Mouse (Mus musculus) stomach, postnatal 0 days (tissue): Measurements from ENCODE around the gene Slf1. TPM values are rescaled to one million over a fixed set of nuclear protein-coding genes. Genes with fewer than 3 reads are reported as not detected.
"Not testable (repeated sequence)": the region's sequence is repeated elsewhere in the genome, so short reads cannot be mapped to it uniquely, and the experiment has no call there.

Source experiments
- ATAC-seq: fragments of 200-750 bp; cut with Nextera tagmentation; 2 replicates; pipeline ENCODE4 v1.8.0; 2017; ENCODE audit not compliant: low FRiP score, low TSS enrichment
- DNase-seq: peaks from one replicate; pipeline ENCODE4 v3.0.0-alpha.2; 2016; ENCODE audit warnings: low spot score
- H3K27ac ChIP-seq: fragments of 300-500 bp; sonication (generic); replicated peaks from 2 replicates; pipeline ENCODE4 v1.5.1; 2014; ENCODE audit warnings: mild to moderate bottlenecking, control low read depth
- H3K27me3 ChIP-seq: fragments of 300-500 bp; sonication (generic); 2 replicates; pipeline ENCODE4 v1.6.1; 2014; ENCODE audit warnings: low read length; ENCODE audit not compliant: control insufficient read depth, insufficient read depth
- H3K36me3 ChIP-seq: fragments of 300-500 bp; sonication (generic); 2 replicates; pipeline ENCODE4 v1.6.1; 2014; ENCODE audit warnings: low read length, mixed read lengths; ENCODE audit not compliant: control insufficient read depth, insufficient read depth
- H3K4me1 ChIP-seq: fragments of 300-500 bp; sonication (generic); replicated peaks from 2 replicates; pipeline ENCODE4 v1.6.1; 2014; ENCODE audit warnings: antibody characterized with exemption; ENCODE audit not compliant: control insufficient read depth, insufficient read depth
- H3K4me2 ChIP-seq: fragments of 300-500 bp; sonication (generic); replicated peaks from 2 replicates; pipeline ENCODE4 v1.6.1; 2014; ENCODE audit warnings: low read depth, mild to moderate bottlenecking, control low read depth, moderate library complexity
- H3K4me3 ChIP-seq: fragments of 300-500 bp; sonication (generic); 2 replicates; pipeline ENCODE4 v1.5.1; 2014; ENCODE audit warnings: low read depth, low read length, control low read depth
- H3K9ac ChIP-seq: fragments of 300-500 bp; sonication (generic); 2 replicates; pipeline ENCODE4 v1.6.1; 2014; ENCODE audit warnings: mild to moderate bottlenecking, low read length, control low read depth, mixed read lengths
- H3K9me3 ChIP-seq: fragments of 300-500 bp; sonication (generic); 2 replicates; pipeline ENCODE4 v1.6.1; 2016; ENCODE audit warnings: low read length; ENCODE audit not compliant: control insufficient read depth
- CTCF ChIP-seq: IDR thresholded peaks from 2 replicates; pipeline ENCODE4 v1.5.1; 2016; ENCODE audit warnings: antibody characterized with exemption, low read depth, mild to moderate bottlenecking, moderate library complexity
- EP300 ChIP-seq: optimal IDR thresholded peaks from 2 replicates; pipeline ENCODE3; 2016; ENCODE audit warnings: antibody characterized with exemption
- WGBS: fragments of 180-500 bp; shearing (Covaris S2); extraction: QIAGEN DNeasy Blood & Tissue Kit; methylation state at CpG from one replicate; pipeline ENCODE4 v1.1.7; 2014; 5-methylcytosine and 5-hydroxymethylcytosine counted together
- polyA plus RNA-seq: library from polyadenylated mRNA; unstranded; fragments of >200 nt; fragmentation: Nextera tagmentation; extraction: Ambion mirVana; gene quantifications from 2 replicates; pipeline ENCODE4 v1.2.1, GENCODE M21; 2015

The Slf1 gene
- polyA plus RNA-seq, 1 experiment from 2014 or later = 17.1 TPM

DNA sequence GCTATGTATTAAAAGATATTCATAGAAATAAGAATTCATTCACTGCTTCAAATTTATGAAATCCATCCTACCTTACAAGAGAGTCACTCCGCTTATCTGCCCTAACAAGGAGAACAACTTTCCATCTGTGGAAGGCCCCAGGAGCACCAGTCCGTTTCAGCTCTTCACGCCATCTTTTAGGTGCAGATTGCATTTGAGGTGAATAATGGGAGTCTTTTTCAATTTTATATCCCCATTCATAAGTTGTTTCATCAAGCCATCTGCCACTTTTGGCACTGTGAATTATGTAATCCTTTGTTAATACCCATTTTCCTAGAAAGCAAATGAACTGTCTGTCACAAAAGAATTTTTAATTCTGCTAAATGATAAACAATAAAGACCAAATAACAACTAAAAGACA lies 10.1 kb downstream of the Slf1 start:
- 92% methylated on average over 3 of the region's 3 CpGs for WGBS
- H3K27ac ChIP-seq = no peak overlapping the region
- DNase-seq (no peak), ATAC-seq (no peak)
- no peaks in the 10 kb centered on the region for H3K27me3 ChIP-seq
- TF ChIP-seq CTCF = no peak
- no peak for TF ChIP-seq EP300
- H3K36me3 ChIP-seq = no peaks in the 10 kb centered on the region
- no peaks in the 10 kb centered on the region for H3K9me3 ChIP-seq
- no peak overlapping the region for H3K4me2 ChIP-seq
- H3K9ac ChIP-seq = no peak overlapping the region
- no peak overlapping the region for H3K4me3 ChIP-seq
- no peaks in the 10 kb centered on the region for H3K4me1 ChIP-seq

DNA sequence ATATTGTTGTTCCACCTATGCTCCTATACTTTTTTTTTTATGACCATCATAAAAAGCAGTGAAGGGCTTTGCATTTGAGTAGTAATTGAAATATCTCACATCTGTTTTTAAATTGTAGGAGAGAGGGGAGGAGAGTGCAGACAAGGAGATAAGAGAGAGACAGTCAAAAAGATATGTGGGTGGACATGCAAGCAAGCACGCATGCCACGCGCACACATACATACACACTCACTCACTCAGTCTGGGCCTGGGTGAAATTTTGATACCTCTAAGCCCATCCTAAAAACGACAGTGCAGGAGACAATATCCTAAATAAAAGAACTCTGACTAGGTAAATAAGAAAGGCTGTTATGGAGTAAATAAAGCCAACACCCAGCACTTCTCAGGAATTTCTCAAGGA lies 16.6 kb downstream of the Slf1 start:
- ATAC-seq = no peak
- no peaks in the 10 kb centered on the region for H3K9me3 ChIP-seq
- no peak overlapping the region for H3K9ac ChIP-seq
- H3K36me3 ChIP-seq = no peaks in the 10 kb centered on the region
- TF ChIP-seq CTCF (no peak), EP300 (no peak)
- no peak for DNase-seq
- 84% methylated on average over 4 of the region's 4 CpGs for WGBS
- no peaks in the 10 kb centered on the region for H3K4me1 ChIP-seq
- no peak overlapping the region for H3K4me3 ChIP-seq
- H3K27me3 ChIP-seq = no peaks in the 10 kb centered on the region
- no peak overlapping the region for H3K4me2 ChIP-seq
- no peak overlapping the region for H3K27ac ChIP-seq

DNA sequence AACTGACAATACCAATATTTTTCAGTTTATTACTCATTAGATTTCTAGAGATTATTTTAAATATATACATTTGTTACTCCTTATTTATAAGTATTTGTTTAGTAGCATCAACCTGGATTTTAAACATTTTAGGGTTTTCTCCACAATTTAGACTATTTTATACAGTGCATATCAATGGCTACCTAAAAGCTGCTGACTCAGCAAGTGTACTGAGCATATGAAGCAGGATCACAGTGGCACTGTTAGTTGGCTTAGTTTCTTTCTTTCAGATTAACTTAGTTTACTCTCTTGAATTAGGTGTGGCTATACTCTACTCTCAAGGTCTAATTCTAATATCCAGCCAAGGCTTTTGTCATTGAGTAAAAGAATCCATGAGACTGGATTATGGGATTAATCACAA lies 27.5 kb downstream of the Slf1 start:
- Histone ChIP-seq H3K9ac (no peak overlapping the region), H3K27ac (no peak overlapping the region), H3K36me3 (no peaks in the 10 kb centered on the region), H3K4me3 (no peak overlapping the region), H3K4me1 (no peaks in the 10 kb centered on the region), H3K27me3 (no peaks in the 10 kb centered on the region), H3K9me3 (no peaks in the 10 kb centered on the region), H3K4me2 (no peak overlapping the region)
- TF ChIP-seq EP300 = no peak
- no peak for TF ChIP-seq CTCF
- DNase-seq (no peak), ATAC-seq (no peak)

DNA sequence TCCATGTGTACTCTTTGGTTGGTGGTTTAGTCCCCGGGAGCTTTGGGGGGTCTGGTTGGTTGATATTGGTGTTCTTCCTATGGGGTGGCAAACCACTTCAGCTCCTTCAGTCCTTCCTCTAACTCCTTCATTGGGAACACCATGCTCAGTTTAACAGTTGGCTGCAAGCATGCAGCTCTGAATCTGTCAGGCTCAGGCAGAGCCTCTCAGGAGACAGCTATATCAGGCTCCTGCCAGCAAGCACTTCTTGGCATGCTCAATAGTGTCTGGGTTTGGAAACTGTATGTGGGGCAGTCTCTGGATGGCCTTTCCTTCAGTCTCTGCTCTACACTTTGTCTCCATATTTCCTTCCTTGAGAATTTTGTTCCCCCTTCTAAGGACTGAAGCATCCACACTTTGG lies 42.4 kb downstream of the Slf1 start:
- not testable (repeated sequence) for H3K4me1 ChIP-seq, ATAC-seq, DNase-seq, H3K4me3 ChIP-seq, H3K9me3 ChIP-seq, H3K27ac ChIP-seq, H3K27me3 ChIP-seq, H3K4me2 ChIP-seq, H3K36me3 ChIP-seq, H3K9ac ChIP-seq
- 100% methylated on average over 1 of the region's 1 CpGs for WGBS

DNA sequence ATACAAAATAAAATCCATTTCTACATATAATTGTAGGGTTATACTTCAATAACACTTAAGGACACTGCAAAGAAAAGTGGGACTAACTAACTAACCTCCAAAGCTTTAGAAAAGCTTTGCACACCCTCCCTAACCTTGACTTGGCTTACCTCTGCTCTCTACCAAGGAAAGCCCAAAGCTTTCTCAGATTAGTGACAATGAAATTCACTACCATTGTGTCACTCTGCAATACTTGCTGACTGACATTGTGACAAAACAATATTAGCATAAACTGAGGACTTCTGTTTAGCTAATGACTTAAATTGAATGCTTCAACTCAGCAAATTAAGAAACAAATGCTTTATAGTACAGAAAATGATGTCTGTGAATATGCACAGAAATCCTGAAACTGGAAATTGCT lies 63.2 kb downstream of the Slf1 start:
- peaks cover 2% of the 10 kb centered on the region; the same call in 1 of the 2 replicates for H3K9me3 ChIP-seq
- H3K36me3 ChIP-seq = 0 out of 2 replicates have a peak, but pooled peaks cover 2% of the 10 kb centered on the region
- no peak for ATAC-seq
- no peaks in the 10 kb centered on the region for H3K4me1 ChIP-seq
- TF ChIP-seq EP300 (no peak), CTCF (no peak)
- no peak overlapping the region for H3K4me3 ChIP-seq
- H3K27me3 ChIP-seq = no peaks in the 10 kb centered on the region
- no peak overlapping the region for H3K9ac ChIP-seq
- no peak overlapping the region for H3K4me2 ChIP-seq
- no peak overlapping the region for H3K27ac ChIP-seq
- DNase-seq = no peak

DNA sequence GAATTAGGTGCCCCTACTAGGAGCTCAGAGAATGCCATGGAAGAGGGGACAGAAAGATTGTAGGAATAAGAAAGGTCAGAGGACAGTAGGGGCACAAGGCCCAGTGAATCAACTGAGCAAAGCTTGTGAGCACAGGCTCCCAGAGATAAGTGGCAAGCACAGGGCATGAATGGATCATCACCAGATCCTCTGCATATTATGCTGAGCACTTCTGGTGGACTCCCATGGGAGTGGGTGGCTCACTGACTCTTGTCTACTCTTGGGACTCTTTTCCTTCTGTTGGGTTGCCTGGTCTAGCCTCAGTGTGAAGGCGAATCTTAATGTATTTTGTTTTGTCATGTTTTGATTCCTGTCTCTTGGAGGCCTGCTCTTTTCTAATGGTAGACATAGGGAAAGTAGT lies 66.4 kb downstream of the Slf1 start:
- H3K9me3 ChIP-seq = no peaks in the 10 kb centered on the region
- H3K27me3 ChIP-seq = no peaks in the 10 kb centered on the region
- ATAC-seq (no peak), DNase-seq (no peak)
- H3K4me2 ChIP-seq = no peak overlapping the region
- no peaks in the 10 kb centered on the region for H3K36me3 ChIP-seq
- H3K27ac ChIP-seq = no peak overlapping the region
- no peaks in the 10 kb centered on the region for H3K4me1 ChIP-seq
- no peak overlapping the region for H3K9ac ChIP-seq
- TF ChIP-seq CTCF = no peak
- TF ChIP-seq EP300 = no peak
- H3K4me3 ChIP-seq = no peak overlapping the region
- 86% methylated on average over 1 of the region's 1 CpGs for WGBS
